Mouse (Mus musculus): Measurements from ENCODE around the gene Ttc32. TPM values are rescaled to one million over a fixed set of nuclear protein-coding genes. Genes with fewer than 3 reads are reported as not detected.
"Not testable (repeated sequence)": the region's sequence is repeated elsewhere in the genome, so short reads cannot be mapped to it uniquely, and the experiment has no call there.

The Ttc32 gene
- total and polyA plus RNA-seq, 3 experiments = 13.8 to 31.4 (median 26.1) TPM

DNA sequence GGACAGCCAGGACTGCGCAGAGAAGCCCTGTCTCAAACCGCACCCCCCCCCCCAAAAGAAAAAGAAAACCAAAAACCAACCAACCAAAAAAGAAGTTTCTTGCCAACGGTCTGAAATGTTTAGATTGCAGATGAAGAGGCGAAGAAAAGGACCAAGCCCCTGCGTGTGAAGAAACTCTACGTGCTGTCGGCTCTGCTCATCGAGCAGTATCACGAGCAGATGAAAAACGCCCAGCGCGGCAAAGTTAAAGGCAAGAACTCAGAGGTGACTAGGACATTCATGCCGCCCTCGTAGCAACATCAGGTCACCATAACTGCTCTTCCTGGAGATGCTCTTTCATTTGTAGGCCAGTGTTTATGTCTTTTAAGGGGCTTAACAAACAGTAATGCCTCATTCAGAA lies 5.7 kb upstream of the Ttc32 start:
- H3K4me3 ChIP-seq = no peak overlapping the region
- H3K79me2 ChIP-seq (replicated peaks; ENCODE audit: control insufficient read depth, insufficient read depth, low read length) = no peaks in the 10 kb centered on the region
- no peak overlapping the region for H3K9ac ChIP-seq (ENCODE audit: low read depth, low read length)
- H3K27me3 ChIP-seq (ENCODE audit: control insufficient read depth, insufficient read depth, low read length) = no peaks in the 10 kb centered on the region
- 93% methylated on average over 14 of the region's 14 CpGs for WGBS
- no peak overlapping the region; the same call in 1 of the 2 replicates for H3K27ac ChIP-seq
- no peak for TF ChIP-seq EP300 (IDR thresholded peaks at IDR 0.05; ENCODE audit: insufficient read depth, low read depth, low read length)
- no peaks in the 10 kb centered on the region; the same call in 1 of the 2 replicates for H3K36me3 ChIP-seq (ENCODE audit: control insufficient read depth, insufficient read depth, low read length)
- DNase-seq = no peak
- intact Hi-C loops (cut with DNase I) = no loop called here
- H3K4me1 ChIP-seq (ENCODE audit: control insufficient read depth, insufficient read depth, low read length) = no peaks in the 10 kb centered on the region

DNA sequence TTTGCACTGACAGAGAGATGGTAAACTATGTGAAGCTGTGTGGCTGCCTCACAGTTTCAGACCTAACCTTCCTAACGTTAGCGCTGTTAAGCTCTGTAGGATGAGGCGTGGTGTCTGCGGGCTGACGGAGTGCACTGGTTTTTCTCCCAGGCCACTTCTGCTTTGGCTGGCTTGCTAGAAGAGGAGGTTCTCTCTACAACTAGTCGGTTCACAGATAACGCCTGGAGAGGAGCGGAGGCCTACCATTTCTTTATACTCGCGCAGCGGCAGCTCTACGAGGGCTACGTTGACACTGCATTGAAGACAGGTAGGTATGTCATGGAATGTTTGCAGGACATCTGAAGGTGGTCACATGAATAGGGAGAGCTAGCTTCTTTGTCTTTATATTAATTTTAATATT lies 5.1 kb upstream of the Ttc32 start:
- 0 out of 2 replicates have a peak, but pooled peaks have one; percentile 29 for TF ChIP-seq POLR2A (IDR thresholded peaks at IDR 0.05; ENCODE audit: insufficient read depth, low read depth, low read length)
- no peak for TF ChIP-seq EP300 (IDR thresholded peaks at IDR 0.05; ENCODE audit: insufficient read depth, low read depth, low read length)
- intact Hi-C loops (cut with DNase I) = no loop called here
- H3K9ac ChIP-seq (ENCODE audit: low read depth, low read length) = no peak overlapping the region
- H3K4me1 ChIP-seq (ENCODE audit: control insufficient read depth, insufficient read depth, low read length) = no peaks in the 10 kb centered on the region
- H3K36me3 ChIP-seq (ENCODE audit: control insufficient read depth, insufficient read depth, low read length) = no peaks in the 10 kb centered on the region; the same call in 1 of the 2 replicates
- DNase-seq = peak; percentile 34 to 48
- H3K27ac ChIP-seq = no peak overlapping the region; the same call in 1 of the 2 replicates
- no peak overlapping the region for H3K4me3 ChIP-seq
- no peaks in the 10 kb centered on the region for H3K27me3 ChIP-seq (ENCODE audit: control insufficient read depth, insufficient read depth, low read length)
- 59% methylated on average over 13 of the region's 13 CpGs for whole genome bisulfite sequencing
- no peaks in the 10 kb centered on the region for H3K79me2 ChIP-seq (replicated peaks; ENCODE audit: control insufficient read depth, insufficient read depth, low read length)

DNA sequence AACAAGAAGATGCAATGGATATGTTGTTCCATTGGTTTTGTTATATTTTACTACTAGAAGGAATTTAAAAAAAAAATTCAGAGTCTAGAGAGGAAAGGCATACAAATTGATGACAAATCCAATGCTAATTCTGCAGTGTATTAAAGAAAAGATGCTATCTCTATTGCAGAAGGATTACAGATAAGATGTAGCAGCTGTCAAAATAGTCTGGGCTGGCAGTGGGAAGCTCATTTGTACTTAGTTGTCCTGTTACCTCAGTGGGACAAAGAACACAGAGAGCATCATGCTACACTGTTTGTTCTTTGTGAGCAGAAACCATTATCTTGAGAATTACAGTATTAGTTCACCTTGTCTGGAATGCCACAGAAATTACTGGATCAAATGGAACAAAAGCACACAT lies 3.0 kb upstream of the Ttc32 start:
- Histone ChIP-seq H3K79me2 (replicated peaks; ENCODE audit: control insufficient read depth, insufficient read depth, low read length) (no peaks in the 10 kb centered on the region), H3K4me3 (no peak overlapping the region), H3K4me1 (ENCODE audit: control insufficient read depth, insufficient read depth, low read length) (no peaks in the 10 kb centered on the region), H3K9ac (ENCODE audit: low read depth, low read length) (no peak overlapping the region), H3K27me3 (ENCODE audit: control insufficient read depth, insufficient read depth, low read length) (no peaks in the 10 kb centered on the region), H3K27ac (no peak overlapping the region), H3K36me3 (ENCODE audit: control insufficient read depth, insufficient read depth, low read length) (no peaks in the 10 kb centered on the region; the same call in 1 of the 2 replicates)
- TF ChIP-seq POLR2A (IDR thresholded peaks at IDR 0.05; ENCODE audit: insufficient read depth, low read depth, low read length) (no peak), CTCF (IDR thresholded peaks at IDR 0.05) (no peak), EP300 (IDR thresholded peaks at IDR 0.05; ENCODE audit: insufficient read depth, low read depth, low read length) (no peak)
- intact Hi-C loops (cut with DNase I) = no loop called here
- no peak for DNase-seq

DNA sequence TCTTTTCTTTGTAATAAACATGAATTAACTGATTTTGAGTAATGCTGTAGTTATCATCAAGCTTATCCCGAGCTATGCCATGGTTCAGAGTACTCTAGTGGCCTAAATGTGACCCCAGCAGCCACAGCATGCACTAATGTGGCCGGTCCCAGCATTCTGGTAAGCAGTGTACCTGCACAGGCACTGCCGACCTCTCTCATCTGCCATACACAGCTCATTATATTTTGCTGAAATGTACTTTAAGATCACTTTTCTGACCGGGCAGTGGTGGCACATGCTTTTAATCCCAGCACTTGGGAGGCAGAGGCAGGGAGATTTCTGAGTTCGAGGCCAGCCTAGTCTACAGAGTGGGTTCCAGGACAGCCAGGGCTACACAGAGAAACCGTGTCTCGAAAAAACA lies 981 bp upstream of the Ttc32 start:
- H3K4me3 ChIP-seq; H3K27ac ChIP-seq; H3K36me3 ChIP-seq (ENCODE audit: control insufficient read depth, insufficient read depth, low read length); intact Hi-C loops (cut with DNase I); H3K9ac ChIP-seq (ENCODE audit: low read depth, low read length); H3K79me2 ChIP-seq (replicated peaks; ENCODE audit: control insufficient read depth, insufficient read depth, low read length); H3K4me1 ChIP-seq (ENCODE audit: control insufficient read depth, insufficient read depth, low read length); H3K27me3 ChIP-seq (ENCODE audit: control insufficient read depth, insufficient read depth, low read length); DNase-seq: not testable (repeated sequence)
- 85% methylated on average over 7 of the region's 7 CpGs for WGBS

DNA sequence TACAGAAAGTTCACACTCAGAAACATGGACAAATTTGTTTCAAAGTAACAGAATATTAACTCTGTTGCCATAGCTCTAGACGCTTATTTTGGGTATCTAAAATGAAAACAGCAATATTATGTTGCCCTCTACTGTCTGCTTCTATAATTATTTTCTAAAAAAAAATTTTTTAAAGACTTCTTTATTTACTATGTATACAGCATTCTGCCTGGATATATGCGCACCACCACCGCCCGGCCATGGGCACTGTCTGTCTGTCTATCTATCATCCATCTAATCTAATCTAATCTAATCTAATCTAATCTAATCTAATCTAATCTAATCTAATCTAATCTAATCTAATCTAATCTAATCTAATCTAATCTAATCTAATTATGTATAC lies 300 bp upstream of the Ttc32 start:
- peak overlapping the region; percentile 99 for H3K27ac ChIP-seq
- no peaks in the 10 kb centered on the region for H3K27me3 ChIP-seq (ENCODE audit: control insufficient read depth, insufficient read depth, low read length)
- 25% methylated on average over 4 of the region's 4 CpGs for WGBS
- H3K79me2 ChIP-seq (replicated peaks; ENCODE audit: control insufficient read depth, insufficient read depth, low read length) = no peaks in the 10 kb centered on the region
- no peaks in the 10 kb centered on the region for H3K4me1 ChIP-seq (ENCODE audit: control insufficient read depth, insufficient read depth, low read length)
- intact Hi-C loops (cut with DNase I) = no loop called here
- H3K4me3 ChIP-seq = peak overlapping the region; percentile 76
- DNase-seq = no peak
- no peaks in the 10 kb centered on the region; the same call in 1 of the 2 replicates for H3K36me3 ChIP-seq (ENCODE audit: control insufficient read depth, insufficient read depth, low read length)
- TF ChIP-seq CTCF (IDR thresholded peaks at IDR 0.05) = peak; percentile 27
- no peak for TF ChIP-seq EP300 (IDR thresholded peaks at IDR 0.05; ENCODE audit: insufficient read depth, low read depth, low read length)
- H3K9ac ChIP-seq (ENCODE audit: low read depth, low read length) = no peak overlapping the region

DNA sequence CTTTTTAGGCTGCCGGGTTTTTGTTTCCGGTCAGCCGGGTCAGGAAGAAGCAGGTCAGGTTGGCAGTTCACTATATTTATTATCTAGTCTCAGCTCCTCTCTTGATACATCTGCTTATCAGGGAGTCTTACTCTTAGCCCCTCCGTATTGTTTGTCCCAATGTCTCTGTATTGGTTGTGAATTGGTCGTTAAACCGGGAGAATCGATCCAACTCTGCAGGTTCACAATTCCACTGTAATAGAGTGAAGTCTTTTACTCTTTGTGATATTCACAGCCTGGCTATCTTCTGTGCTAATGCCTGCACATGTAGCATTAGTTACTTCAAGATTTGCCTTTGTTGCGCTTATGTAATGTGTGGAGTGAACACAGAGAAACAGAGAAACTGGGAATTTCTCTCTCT lies 1.4 kb downstream of the Ttc32 start:
- WGBS = 48% methylated on average over 8 of the region's 8 CpGs
- no peaks in the 10 kb centered on the region for H3K27me3 ChIP-seq (ENCODE audit: control insufficient read depth, insufficient read depth, low read length)
- H3K4me1 ChIP-seq (ENCODE audit: control insufficient read depth, insufficient read depth, low read length) = no peaks in the 10 kb centered on the region
- peak overlapping the region; percentile 99 for H3K27ac ChIP-seq
- H3K79me2 ChIP-seq (replicated peaks; ENCODE audit: control insufficient read depth, insufficient read depth, low read length) = no peaks in the 10 kb centered on the region
- no peak overlapping the region for H3K9ac ChIP-seq (ENCODE audit: low read depth, low read length)
- peak overlapping the region; percentile 76; the same call in 1 of the 2 replicates for H3K4me3 ChIP-seq
- TF ChIP-seq POLR2A (IDR thresholded peaks at IDR 0.05; ENCODE audit: insufficient read depth, low read depth, low read length) = no peak
- no peak for TF ChIP-seq CTCF (IDR thresholded peaks at IDR 0.05)
- no peaks in the 10 kb centered on the region for H3K36me3 ChIP-seq (ENCODE audit: control insufficient read depth, insufficient read depth, low read length)
- DNase-seq = no peak
- intact Hi-C loops (cut with DNase I) = loop anchor here (2.0 kb wide), 1 partner anchor 1360 kb away; the partner anchor contains the start of gene Rdh14

DNA sequence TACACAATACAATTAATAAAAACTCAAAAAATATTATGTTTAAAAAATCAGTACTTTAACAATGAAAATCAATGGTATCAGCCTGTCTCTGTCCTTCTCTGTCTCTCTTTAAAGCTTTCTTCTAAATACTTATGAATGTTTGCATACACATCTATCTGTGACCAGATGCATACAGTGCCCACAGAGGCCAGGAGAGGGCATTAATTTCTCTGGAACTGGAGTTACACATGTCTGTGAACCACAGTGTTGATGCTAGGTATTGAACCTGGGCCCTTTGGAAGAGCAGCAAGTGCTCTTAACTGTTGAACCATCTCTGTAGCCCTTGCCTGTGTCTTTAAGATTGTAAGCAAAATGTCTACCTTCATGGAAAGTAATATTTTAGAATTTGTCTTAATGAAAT lies 3.3 kb downstream of the Ttc32 start:
- Histone ChIP-seq H3K36me3 (ENCODE audit: control insufficient read depth, insufficient read depth, low read length) (no peaks in the 10 kb centered on the region), H3K9ac (ENCODE audit: low read depth, low read length) (no peak overlapping the region), H3K4me1 (ENCODE audit: control insufficient read depth, insufficient read depth, low read length) (no peaks in the 10 kb centered on the region), H3K27ac (no peak overlapping the region), H3K27me3 (ENCODE audit: control insufficient read depth, insufficient read depth, low read length) (no peaks in the 10 kb centered on the region), H3K4me3 (no peak overlapping the region), H3K79me2 (replicated peaks; ENCODE audit: control insufficient read depth, insufficient read depth, low read length) (no peaks in the 10 kb centered on the region)
- peak; percentile 12; the same call in 1 of the 2 replicates for TF ChIP-seq CTCF (IDR thresholded peaks at IDR 0.05)
- no peak for TF ChIP-seq EP300 (IDR thresholded peaks at IDR 0.05; ENCODE audit: insufficient read depth, low read depth, low read length)
- DNase-seq = no peak
- intact Hi-C loops (cut with DNase I) = no loop called here

Data from heart, adult 2 months (tissue).